Mouse (Mus musculus) left cerebral cortex, adult 11 months (tissue): ENCODE measurements around the gene Armc7.
"Not testable (repeated sequence)": the region's sequence is repeated elsewhere in the genome, so short reads cannot be mapped to it uniquely, and the experiment has no call there.

Experiments
- DNase-seq: peaks from one replicate; pipeline ENCODE4 v3.0.0; 2022; ENCODE audit warnings: low spot score

The Armc7 gene

GRCm38 (mm10) chr11:115475025-115475757 lies at the start of gene Armc7:
TSS of gene Armc7 (plus strand) at chr11:115475667.
- DNase-seq, result peak; percentile 85

DNA sequence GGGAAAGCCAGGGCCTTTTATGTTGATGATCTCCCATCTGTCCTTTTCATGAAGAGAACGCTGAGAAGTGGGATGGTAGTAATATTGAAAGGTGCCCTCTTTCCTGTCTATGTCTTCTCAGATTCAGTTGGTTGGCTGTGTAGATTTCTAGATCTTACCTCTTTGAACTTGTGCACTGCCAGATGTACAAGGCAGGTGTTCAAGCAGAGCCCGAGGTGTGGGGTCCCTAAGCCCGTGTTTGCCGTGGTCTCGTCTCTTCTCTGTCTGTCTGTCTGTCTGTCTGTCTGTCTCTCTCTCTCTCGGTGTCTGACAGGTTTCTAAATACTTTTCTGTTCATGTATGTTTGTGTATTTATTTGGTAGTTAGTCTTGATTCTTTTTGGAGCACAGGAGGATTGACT lies 49.8 kb upstream of the Armc7 start:
- no peak for DNase-seq

DNA sequence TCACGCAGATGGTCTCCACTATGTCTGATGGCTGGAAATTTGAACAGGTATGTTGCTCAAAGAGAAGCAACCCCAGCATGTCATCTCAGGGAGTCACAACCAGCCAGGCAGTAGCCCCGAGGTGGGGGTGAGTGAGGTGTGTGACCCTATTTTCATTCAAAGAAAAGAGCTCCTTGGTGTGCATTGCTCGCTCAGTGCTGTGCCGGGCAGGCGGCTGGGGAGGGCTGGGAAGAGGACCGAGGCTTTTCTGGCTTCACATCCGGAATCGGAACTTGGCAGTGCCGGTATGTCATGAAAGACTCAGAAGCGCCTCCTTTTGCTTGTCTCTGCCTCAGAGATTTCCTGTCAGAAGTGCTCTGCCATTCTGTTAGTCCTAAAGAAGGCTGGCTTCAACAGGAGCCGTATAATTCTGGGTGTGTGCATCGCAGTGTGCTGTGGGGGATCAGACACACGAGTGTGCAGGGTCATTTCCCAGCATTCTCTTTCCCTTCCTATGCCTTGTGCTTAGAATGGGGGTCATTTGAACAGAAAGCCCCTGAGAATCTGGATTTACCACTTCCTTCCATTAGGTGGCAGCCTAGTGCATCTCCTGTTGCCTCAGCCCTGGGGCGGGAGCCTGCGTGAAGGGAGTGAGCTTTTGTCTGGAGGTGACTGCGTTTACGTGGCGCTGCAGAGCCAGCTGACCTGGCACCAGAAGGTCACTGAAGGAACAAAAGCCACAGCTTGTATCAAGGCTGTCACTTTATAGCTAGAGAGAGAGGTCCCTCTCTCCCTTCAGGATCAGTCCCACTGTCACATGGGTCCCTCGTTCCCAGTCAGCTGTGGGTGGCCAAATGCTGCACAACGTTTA lies 47.8 kb upstream of the Armc7 start:
- no peak for DNase-seq

- DNase-seq, result no peak
Observed at GRCm38 (mm10) chr11:115429307-115429706, 46.2 kb upstream of the Armc7 start.

DNA sequence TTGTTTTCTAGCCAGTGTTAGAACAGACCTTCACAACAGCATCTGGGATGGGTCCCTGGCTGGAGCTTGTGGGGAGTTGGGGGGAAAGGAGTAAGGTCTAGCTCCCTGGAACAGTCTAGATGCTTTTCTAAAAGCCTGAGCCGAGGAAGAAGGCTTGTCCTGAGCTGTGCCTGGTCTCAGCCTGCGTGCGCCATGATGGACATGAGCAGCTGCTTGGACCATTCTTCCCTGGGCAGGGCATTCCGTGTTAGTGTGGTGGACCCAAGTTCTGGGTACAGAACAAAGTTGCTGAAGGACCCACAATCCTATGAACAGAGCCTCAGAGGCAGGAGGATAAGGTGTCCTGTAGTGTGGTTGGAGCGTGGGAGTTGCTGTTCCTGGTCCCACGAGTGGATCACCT lies 44.9 kb upstream of the Armc7 start:
- no peak for DNase-seq

DNA sequence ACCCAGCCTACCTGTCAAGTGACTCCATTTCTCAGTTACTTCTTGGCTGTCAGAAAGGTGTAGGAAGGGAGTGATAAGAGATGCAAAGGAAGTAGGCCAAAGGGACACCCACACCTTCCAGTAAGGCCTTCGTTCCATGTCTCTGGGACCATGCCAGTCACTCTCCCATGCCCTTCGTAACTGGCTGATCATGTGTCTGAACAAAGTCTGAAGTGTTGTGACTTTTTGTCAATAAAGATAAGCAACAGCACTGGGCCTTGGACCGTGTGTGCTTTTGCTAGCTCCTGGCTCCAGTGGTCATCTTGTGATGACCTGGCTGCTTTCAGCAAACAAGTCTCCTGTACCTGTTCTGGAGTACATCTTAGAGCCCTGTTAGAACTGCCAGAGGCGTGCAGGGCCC lies 42.7 kb upstream of the Armc7 start:
- no peak for DNase-seq

DNA sequence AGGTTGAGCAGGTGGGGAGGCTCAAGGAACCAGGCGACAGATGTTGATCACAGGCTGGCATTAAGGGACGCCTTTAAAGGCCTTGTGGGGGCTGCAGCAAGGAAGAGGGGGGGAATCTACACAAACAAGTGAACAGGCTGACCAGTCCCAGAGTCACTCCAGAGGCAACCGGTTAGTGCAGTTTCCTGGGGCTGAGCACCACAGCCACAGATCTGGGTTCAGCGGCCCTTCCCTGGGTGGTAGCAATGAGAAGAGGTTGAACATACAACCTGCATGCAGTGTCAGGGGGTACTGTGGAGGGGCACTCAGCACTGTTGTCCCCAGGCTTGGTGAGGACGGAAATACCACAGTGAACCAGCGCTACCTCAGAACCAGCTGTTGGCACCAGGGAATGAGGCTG lies 42.1 kb upstream of the Armc7 start:
- no peak for DNase-seq

DNA sequence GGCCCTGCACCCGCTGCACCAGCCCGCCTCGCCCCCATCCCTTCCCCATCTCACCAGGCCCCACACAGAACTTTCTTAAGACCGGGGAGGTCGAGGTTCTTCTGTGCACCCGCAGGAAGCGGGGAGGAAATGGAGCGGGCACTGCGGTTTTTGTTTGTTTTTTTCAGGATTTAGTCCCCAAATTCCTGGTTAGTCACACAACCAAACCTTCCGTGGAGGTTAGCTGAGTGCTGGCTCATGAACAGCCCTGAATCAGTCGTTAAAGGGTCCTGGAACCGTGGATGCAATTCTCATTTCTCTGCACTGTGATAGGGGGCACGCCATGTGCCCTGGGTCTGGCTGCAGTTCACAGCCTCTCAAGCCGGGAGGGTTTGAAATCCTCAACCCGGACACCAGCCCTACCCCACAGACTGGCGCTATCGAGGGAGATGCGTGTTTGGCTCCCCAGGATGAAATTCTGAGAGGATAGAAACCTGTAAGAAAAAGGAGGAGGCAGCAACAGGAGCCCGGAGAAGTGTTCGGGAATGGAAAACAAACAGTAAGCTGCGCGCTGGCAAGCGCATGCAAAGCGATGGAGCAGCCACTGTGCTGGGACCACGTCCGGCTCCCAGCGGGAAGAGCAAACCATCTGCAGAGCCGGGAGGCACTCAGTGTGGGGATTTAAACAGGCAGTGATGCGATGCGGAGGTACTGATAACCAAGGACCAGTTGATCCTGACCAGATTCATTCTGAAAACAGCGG lies 39.7 kb upstream of the Armc7 start:
- no peak for DNase-seq

DNA sequence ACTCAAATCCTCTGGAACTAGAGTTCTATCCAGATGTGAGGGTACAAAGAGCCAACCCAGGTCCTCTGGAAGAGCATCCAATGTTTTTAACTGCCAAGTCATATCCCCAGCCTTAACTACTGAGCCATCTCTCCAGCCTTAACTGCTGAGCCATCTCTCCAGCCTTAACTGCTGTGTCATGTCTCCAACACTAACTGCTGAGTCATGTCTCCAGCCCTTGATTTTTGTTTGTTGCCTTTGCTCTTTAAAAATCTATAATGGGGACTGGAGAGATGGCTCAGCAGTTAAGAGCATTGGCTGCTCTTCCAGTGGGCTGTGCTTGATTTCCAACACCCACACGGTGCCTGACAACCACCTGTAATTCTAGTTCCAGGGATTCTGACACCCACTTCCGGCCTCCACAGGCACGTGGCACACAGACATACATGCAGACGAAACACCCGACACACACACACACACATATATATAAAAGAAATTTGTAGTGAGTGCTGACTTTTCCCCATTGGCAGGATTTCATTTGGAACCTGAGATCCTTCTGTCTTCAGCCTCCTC lies 37.8 kb upstream of the Armc7 start:
- no peak for DNase-seq

- DNase-seq, result no peak
Observed at GRCm38 (mm10) chr11:115439326-115439725, 36.1 kb upstream of the Armc7 start.

- no peak for DNase-seq
Observed at GRCm38 (mm10) chr11:115439906-115440595, 35.4 kb upstream of the Armc7 start, which contains the start of gene Trim80. TSS of gene Trim80 (plus strand) at chr11:115440545.

- DNase-seq, result no peak
Observed at GRCm38 (mm10) chr11:115441417-115441816, 34.0 kb upstream of the Armc7 start.

DNA sequence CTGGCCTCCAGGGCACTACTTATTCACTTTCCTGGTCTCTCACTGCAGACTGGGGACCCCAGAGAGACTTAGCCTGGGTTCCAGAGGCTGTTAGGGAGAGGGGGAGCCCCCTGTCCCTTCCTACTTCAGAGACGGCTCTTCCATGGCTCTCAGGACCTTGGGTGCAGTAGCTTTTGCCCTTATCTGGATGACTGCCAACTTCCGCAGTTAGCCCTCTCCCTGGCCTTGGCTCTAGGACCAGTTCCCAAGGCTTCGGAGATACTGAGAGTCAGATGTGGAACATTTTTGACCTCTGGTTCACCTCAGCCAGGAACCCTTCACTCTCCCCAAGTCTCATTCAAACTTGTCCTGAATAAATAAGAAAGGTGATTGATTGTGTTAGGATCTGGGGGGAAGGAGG lies 28.6 kb upstream of the Armc7 start:
- DNase-seq, result no peak

- DNase-seq, result no peak
Observed at GRCm38 (mm10) chr11:115447321-115447885, 28.1 kb upstream of the Armc7 start.

DNA sequence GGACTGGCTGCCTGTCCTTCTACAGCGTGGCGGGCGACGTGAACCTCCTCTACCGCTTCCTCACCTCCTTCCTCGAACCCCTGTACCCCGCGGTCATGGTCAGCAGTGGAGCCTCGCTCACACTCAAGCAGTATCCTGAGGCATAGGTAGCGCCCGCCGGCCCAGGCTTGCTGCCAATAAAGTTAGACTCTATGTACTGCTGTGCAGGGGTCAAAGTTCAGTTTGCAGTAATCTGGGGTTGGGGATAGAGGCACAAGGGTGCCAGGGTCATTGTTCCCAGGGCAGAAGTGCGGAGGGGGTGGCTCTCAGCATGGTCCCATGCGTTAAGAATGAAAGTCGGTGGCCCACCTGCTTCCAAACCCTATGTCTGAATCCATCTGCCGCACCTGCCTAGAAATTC lies 27.4 kb upstream of the Armc7 start:
- DNase-seq, result no peak

GRCm38 (mm10) chr11:115448998-115449397 lies 26.5 kb upstream of the Armc7 start:
- DNase-seq, result no peak

DNA sequence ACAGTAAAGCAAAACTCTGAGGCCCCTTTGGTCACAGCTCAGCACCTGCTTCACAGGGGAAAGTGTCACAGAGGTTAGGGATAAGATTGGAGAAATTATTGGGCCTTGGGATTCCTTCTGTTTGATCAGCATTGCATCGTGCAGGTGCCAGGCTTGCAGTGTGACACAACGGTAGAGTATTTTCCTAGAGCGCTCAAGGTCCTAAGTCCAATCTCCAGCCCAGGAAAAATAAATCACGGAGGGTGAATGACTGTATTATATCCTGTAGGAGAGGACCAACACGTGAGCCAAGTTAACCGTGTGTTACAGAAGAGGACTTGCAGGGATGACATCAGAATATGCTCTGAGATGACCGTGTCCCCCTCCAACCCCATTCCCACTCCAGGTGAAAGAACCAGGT lies 25.3 kb upstream of the Armc7 start:
- DNase-seq, result no peak

DNA sequence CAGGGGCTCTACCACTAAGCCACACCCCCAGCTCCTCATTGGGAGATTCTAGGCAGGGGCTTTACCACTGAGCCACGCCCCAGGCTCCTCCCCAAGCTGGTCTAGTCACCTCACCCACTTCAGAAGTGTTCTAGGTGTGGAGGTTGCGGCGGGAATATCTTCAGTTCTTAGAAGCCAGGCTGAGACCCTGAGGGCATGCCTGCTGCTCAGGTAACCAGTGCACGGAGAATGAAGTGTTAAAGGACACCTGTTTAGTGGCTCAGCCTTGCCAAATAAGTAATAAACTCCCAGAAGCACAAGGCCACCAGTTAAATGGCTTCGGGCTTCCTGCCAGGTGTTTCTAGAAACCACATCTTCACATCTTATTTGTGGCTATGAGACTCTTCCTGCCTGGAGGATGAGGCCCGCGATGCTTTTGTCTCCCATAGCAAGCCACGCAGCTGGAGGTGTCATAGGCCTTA lies 23.7 kb upstream of the Armc7 start:
- DNase-seq, result no peak

- no peak for DNase-seq
Observed at GRCm38 (mm10) chr11:115452281-115452860, 23.1 kb upstream of the Armc7 start.

DNA sequence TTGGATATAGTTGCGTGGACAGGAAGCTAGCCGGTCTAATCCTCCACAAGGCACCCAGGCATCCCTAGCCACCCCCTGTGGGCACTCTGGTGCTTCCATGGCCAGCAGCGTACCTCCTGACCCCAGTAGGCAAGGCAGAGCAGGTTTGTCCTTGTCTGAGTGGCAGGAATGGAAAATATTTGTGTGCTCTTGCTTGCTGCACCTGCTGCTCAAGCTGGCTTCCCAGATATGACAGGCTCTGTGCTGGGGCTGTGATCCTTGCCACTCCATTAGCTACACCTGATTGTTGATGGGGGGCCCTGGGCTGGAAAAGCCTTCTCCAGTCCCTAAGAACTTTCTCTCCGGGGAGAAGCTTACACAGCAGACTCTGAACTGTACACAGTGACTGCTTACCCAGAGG lies 22.2 kb upstream of the Armc7 start:
- no peak for DNase-seq

DNA sequence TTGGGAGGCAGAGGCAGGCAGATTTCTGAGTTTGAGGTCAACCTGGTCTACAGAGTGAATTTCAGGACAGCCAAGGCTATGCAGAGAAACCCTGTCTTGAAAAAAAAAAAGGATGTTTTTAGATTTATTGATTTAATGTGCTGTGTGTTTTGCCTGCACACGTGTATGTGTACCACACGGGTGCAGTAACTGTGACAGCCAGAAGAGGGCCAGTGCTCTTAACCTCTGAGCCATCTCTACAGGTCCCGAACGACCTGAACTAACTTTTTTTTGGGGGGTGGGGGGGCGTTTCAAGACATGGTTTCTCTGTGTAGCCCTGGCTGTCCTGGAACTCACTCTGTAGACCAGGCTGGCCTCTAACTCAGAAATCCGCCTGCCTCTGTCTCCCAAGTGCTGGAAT lies 20.6 kb upstream of the Armc7 start:
- not testable (repeated sequence) for DNase-seq
